Mouse (Mus musculus) liver, adult 2 months (tissue): ENCODE results near the gene Extl1. TPM values are rescaled to one million over a fixed set of nuclear protein-coding genes. Genes with fewer than 3 reads are reported as not detected.

ENCODE experiments used
- DNase-seq: peaks from one replicate; pipeline ENCODE4 v3.0.0-alpha.2; 2011; ENCODE audit warnings: low read depth, low spot score; ENCODE audit errors: extremely low read depth
- H3K27ac ChIP-seq: fragments of 200-500 bp; replicated peaks from 2 replicates; pipeline ENCODE4 v1.5.1; 2012; ENCODE audit warnings: low read depth, mild to moderate bottlenecking, control low read depth, inconsistent platforms, low read length; ENCODE audit not compliant: insufficient read depth
- H3K27me3 ChIP-seq: fragments of 200-500 bp; 2 replicates; pipeline ENCODE4 v1.6.1; 2012; ENCODE audit warnings: mild to moderate bottlenecking, moderate library complexity, low read length, inconsistent platforms; ENCODE audit not compliant: control insufficient read depth, insufficient read depth
- H3K36me3 ChIP-seq: fragments of 200-500 bp; 2 replicates; pipeline ENCODE4 v1.6.1; 2012; ENCODE audit warnings: low read length, inconsistent platforms; ENCODE audit not compliant: control insufficient read depth, insufficient read depth
- H3K4me1 ChIP-seq: fragments of 200-500 bp; 2 replicates; pipeline ENCODE4 v1.6.1; 2011; ENCODE audit warnings: low read length; ENCODE audit not compliant: control insufficient read depth, insufficient read depth
- H3K4me3 ChIP-seq: fragments of 200-500 bp; 2 replicates; pipeline ENCODE4 v1.5.1; 2011; ENCODE audit warnings: low read depth, mild to moderate bottlenecking, control low read depth, low read length, moderate library complexity; ENCODE audit not compliant: insufficient read depth
- H3K79me2 ChIP-seq: fragments of 200-500 bp; 2 replicates; pipeline ENCODE4 v1.6.1; 2012; ENCODE audit warnings: inconsistent platforms, mild to moderate bottlenecking, low read length, moderate library complexity; ENCODE audit not compliant: control insufficient read depth, insufficient read depth
- H3K9ac ChIP-seq: fragments of 200-500 bp; 2 replicates; pipeline ENCODE4 v1.6.1; 2012; ENCODE audit warnings: low read depth, mild to moderate bottlenecking, control low read depth, inconsistent platforms, low read length
- CTCF ChIP-seq: fragments of 200-500 bp; IDR thresholded peaks from 2 replicates; pipeline ENCODE4 v1.5.1; 2011; ENCODE audit warnings: low read depth, low read length, control low read depth
- POLR2A ChIP-seq: fragments of 200-500 bp; IDR thresholded peaks from 2 replicates; pipeline ENCODE4 v1.6.1; 2011; ENCODE audit warnings: low read length, control low read depth; ENCODE audit not compliant: insufficient read depth; ENCODE audit errors: extremely low read depth
- WGBS: fragments of 180-500 bp; shearing (Covaris S2); methylation state at CpG from one replicate; pipeline ENCODE4 v1.1.7; 2018; 5-methylcytosine and 5-hydroxymethylcytosine counted together
- polyA plus RNA-seq: library from polyadenylated mRNA; depleted of rRNA; stranded (reverse); fragments of >200 nt; gene quantifications from 2 replicates; pipeline ENCODE4 v1.2.3, GENCODE M21; 2012
- total RNA-seq: library from RNA; depleted of rRNA; stranded (reverse); fragments of >200 nt; gene quantifications from 2 replicates; pipeline ENCODE4 v1.2.3, GENCODE M21; 2014

Extl1 gene
- total and polyA plus RNA-seq, 2 experiments = 1.6 to 6.6 TPM

GRCm38 (mm10) chr4:134359649-134360048, 24.0 kb downstream of the Extl1 start:
- Histone ChIP-seq H3K4me3 (no peak overlapping the region), H3K4me1 (peaks cover 7% of the 10 kb centered on the region), H3K36me3 (no peaks in the 10 kb centered on the region), H3K27ac (no peak overlapping the region), H3K9ac (no peak overlapping the region), H3K79me2 (no peaks in the 10 kb centered on the region), H3K27me3 (no peaks in the 10 kb centered on the region)
- DNase-seq = no peak
- WGBS = 95% methylated on average over 6 of the region's 6 CpGs
- TF ChIP-seq POLR2A = no peak
- TF ChIP-seq CTCF = no peak

GRCm38 (mm10) chr4:134357461-134357771, 26.2 kb downstream of the Extl1 start:
- Histone ChIP-seq H3K27ac (no peak overlapping the region), H3K4me1 (peaks cover 7% of the 10 kb centered on the region), H3K27me3 (no peaks in the 10 kb centered on the region), H3K4me3 (no peak overlapping the region), H3K36me3 (no peaks in the 10 kb centered on the region), H3K79me2 (no peaks in the 10 kb centered on the region), H3K9ac (no peak overlapping the region)
- TF ChIP-seq CTCF = no peak
- 27% methylated on average over 17 of the region's 17 CpGs for WGBS
- DNase-seq = no peak

GRCm38 (mm10) chr4:134356591-134357460, 26.8 kb downstream of the Extl1 start:
- Histone ChIP-seq H3K27ac (no peak overlapping the region), H3K27me3 (no peaks in the 10 kb centered on the region), H3K4me3 (no peak overlapping the region), H3K9ac (no peak overlapping the region), H3K79me2 (no peaks in the 10 kb centered on the region), H3K36me3 (no peaks in the 10 kb centered on the region), H3K4me1 (peaks cover 7% of the 10 kb centered on the region)
- DNase-seq = peak; percentile 85
- TF ChIP-seq POLR2A (no peak), CTCF (peak; percentile 88)
- 14% methylated on average over 22 of the region's 22 CpGs for WGBS

GRCm38 (mm10) chr4:134355841-134356452, 27.7 kb downstream of the Extl1 start:
- Histone ChIP-seq H3K27ac (no peak overlapping the region), H3K9ac (no peak overlapping the region), H3K79me2 (no peaks in the 10 kb centered on the region), H3K27me3 (no peaks in the 10 kb centered on the region), H3K4me1 (peaks cover 7% of the 10 kb centered on the region), H3K36me3 (no peaks in the 10 kb centered on the region), H3K4me3 (no peak overlapping the region)
- 55% methylated on average over 16 of the region's 16 CpGs for WGBS
- DNase-seq = peak; percentile 64
- TF ChIP-seq CTCF = no peak
- TF ChIP-seq POLR2A = no peak

GRCm38 (mm10) chr4:134353527-134354409, 29.9 kb downstream of the Extl1 start:
- Histone ChIP-seq H3K4me1 (peaks cover 7% of the 10 kb centered on the region), H3K9ac (no peak overlapping the region), H3K27ac (no peak overlapping the region), H3K4me3 (no peak overlapping the region), H3K79me2 (no peaks in the 10 kb centered on the region), H3K27me3 (no peaks in the 10 kb centered on the region), H3K36me3 (no peaks in the 10 kb centered on the region)
- 72% methylated on average over 5 of the region's 5 CpGs for WGBS
- no peak for DNase-seq
- no peak for TF ChIP-seq CTCF
- TF ChIP-seq POLR2A = no peak
